Mouse (Mus musculus): ENCODE measurements around the gene Htra1. TPM values are rescaled to one million over a fixed set of nuclear protein-coding genes. Genes with fewer than 3 reads are reported as not detected.

Htra1 gene
- total and polyA plus RNA-seq, 2 experiments from 2014 or later, result 49.4 to 58.7 TPM

DNA sequence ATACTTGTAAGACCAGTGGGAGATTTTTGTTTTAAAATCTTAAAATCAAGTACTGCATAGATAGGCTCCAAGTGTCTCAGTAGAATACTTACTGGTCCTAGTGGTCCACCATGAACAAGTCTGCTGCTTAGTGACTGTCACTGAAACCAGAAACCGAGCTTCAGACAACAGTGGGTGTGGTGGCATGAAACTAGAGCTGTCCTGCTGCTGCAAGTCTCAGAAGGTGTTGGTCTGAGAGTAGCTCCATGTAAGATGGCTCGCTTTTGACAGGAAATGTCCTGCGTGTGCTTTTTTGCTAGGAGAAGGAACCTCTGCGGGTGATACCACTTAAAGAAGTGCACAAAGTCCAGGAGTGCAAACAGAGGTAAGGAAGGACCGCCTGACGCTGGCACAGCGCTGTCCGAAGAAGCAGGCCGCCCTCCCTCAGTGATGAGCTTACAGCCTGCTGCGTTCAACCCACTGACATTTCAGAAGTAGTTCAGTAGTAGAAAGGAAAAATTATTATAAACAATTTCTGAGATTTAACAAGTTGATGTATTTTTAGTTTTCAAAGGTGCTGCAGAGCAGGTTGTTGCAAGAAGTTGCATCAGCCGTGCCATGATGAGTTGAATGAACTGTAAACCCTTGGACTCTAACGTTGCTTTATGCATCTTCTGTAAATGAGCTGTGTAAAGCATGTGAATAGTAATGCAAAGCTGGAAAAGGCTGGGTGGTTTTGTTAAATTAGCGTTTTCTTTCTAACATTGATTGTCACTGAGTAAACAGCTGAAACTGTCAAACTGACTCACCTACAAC, 31.1 kb upstream of the Htra1 start:
- ATAC-seq, result no peak
- no peak for TF ChIP-seq CTCF (IDR thresholded peaks at IDR 0.05; ENCODE audit: low read depth)
- H3K27me3 ChIP-seq (ENCODE audit: insufficient read depth, low read length), result no peaks in the 10 kb centered on the region
- peaks cover 34% of the 10 kb centered on the region for H3K36me3 ChIP-seq (ENCODE audit: insufficient read depth, low read length)
- no peak overlapping the region for H3K4me3 ChIP-seq (ENCODE audit: low read length)
- H3K4me2 ChIP-seq (ENCODE audit: low read depth, low read length), result no peak overlapping the region
- H3K9me3 ChIP-seq (ENCODE audit: low read length), result no peaks in the 10 kb centered on the region
- no peak overlapping the region for H3K27ac ChIP-seq
- H3K9ac ChIP-seq (replicated peaks; ENCODE audit: low read length), result no peak overlapping the region
- 92% methylated on average over 13 of the region's 13 CpGs for WGBS
- no peaks in the 10 kb centered on the region for H3K4me1 ChIP-seq (ENCODE audit: insufficient read depth, low read length)
- DNase-seq (ENCODE audit: low spot score), result no peak

DNA sequence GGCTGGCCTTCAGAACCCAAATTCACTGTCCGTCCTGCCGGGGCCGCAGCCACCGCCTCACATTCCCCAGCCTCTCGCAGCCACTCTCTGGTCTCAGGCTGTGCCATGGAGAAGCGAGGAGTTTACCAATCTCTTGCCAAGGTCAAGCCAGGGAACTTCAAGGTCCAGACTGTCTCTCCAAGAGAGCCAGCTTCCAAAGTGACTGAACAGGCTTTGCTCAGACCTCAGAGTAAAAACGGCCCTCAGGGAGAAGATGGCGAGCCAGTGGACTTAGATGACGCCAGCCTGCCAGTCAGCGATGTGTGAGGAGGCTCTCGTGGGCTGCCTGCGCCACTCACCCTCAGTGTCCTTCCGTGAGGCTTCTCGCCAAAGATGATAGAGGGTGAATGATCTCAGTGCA, 25.1 kb upstream of the Htra1 start:
- ATAC-seq (no peak), DNase-seq (ENCODE audit: low spot score) (no peak)
- WGBS, result 89% methylated on average over 14 of the region's 14 CpGs
- Histone ChIP-seq H3K4me2 (ENCODE audit: low read depth, low read length) (no peak overlapping the region), H3K4me3 (ENCODE audit: low read length) (no peak overlapping the region), H3K9me3 (ENCODE audit: low read length) (no peaks in the 10 kb centered on the region), H3K4me1 (ENCODE audit: insufficient read depth, low read length) (no peaks in the 10 kb centered on the region), H3K27me3 (ENCODE audit: insufficient read depth, low read length) (no peaks in the 10 kb centered on the region), H3K9ac (replicated peaks; ENCODE audit: low read length) (no peak overlapping the region), H3K36me3 (ENCODE audit: insufficient read depth, low read length) (peaks cover 21% of the 10 kb centered on the region; the same call in 1 of the 2 replicates), H3K27ac (no peak overlapping the region)
- no peak for TF ChIP-seq CTCF (IDR thresholded peaks at IDR 0.05; ENCODE audit: low read depth)

DNA sequence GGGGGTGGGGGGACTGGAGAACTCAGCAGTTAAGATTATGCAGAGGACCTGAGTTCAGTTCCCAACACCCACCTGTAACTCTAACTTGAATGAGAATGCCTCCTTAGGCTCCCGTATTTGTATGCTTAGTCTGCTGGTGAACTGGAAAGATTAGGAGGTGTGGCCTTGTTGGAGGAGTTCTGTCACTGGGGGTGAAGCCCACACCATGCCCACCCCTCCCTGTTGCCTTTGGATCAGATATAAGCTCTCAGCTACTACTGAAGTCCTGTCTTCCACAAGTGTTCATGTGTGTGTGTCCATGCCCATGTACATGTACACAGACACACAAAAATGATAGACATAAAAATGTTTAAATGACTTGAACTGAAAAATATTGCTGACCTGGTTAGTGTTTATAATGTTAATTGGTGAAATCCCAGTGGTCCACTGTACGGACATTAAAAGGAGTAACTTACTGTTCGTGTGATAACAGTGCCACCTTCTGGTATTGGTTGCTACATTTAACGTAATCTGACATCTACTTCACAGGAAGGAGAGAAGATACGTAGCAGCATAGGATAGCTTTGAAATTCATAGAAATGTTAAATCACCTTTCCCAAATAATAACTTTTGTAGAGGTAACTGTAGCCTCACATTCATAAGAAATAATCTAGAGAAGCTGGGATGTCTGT, 21.1 kb upstream of the Htra1 start:
- WGBS, result 35% methylated on average over 5 of the region's 5 CpGs
- DNase-seq (ENCODE audit: low spot score) (peak; percentile 88), ATAC-seq (peak; percentile 55; the same call in 1 of the 2 replicates)
- H3K36me3 ChIP-seq (ENCODE audit: insufficient read depth, low read length), result 0 out of 2 replicates have a peak, but pooled peaks cover 9% of the 10 kb centered on the region
- no peak overlapping the region for H3K4me2 ChIP-seq (ENCODE audit: low read depth, low read length)
- H3K4me3 ChIP-seq (ENCODE audit: low read length), result no peak overlapping the region
- no peaks in the 10 kb centered on the region for H3K9me3 ChIP-seq (ENCODE audit: low read length)
- no peak overlapping the region for H3K27ac ChIP-seq
- TF ChIP-seq CTCF (IDR thresholded peaks at IDR 0.05; ENCODE audit: low read depth), result peak; percentile 81
- H3K27me3 ChIP-seq (ENCODE audit: insufficient read depth, low read length), result no peaks in the 10 kb centered on the region
- no peak overlapping the region for H3K9ac ChIP-seq (replicated peaks; ENCODE audit: low read length)
- H3K4me1 ChIP-seq (ENCODE audit: insufficient read depth, low read length), result no peaks in the 10 kb centered on the region

GRCm38 (mm10) chr7:130918260-130918659, 17.7 kb upstream of the Htra1 start:
- Histone ChIP-seq H3K27ac (peak overlapping the region; percentile 5; the same call in 1 of the 2 replicates), H3K4me2 (ENCODE audit: low read depth, low read length) (no peak overlapping the region), H3K27me3 (ENCODE audit: insufficient read depth, low read length) (no peaks in the 10 kb centered on the region), H3K36me3 (ENCODE audit: insufficient read depth, low read length) (no peaks in the 10 kb centered on the region), H3K9me3 (ENCODE audit: low read length) (no peaks in the 10 kb centered on the region), H3K4me1 (ENCODE audit: insufficient read depth, low read length) (no peaks in the 10 kb centered on the region), H3K9ac (replicated peaks; ENCODE audit: low read length) (no peak overlapping the region), H3K4me3 (ENCODE audit: low read length) (no peak overlapping the region)
- 39% methylated on average over 2 of the region's 2 CpGs for WGBS
- DNase-seq (ENCODE audit: low spot score) (peak; percentile 14), ATAC-seq (no peak)
- TF ChIP-seq CTCF (IDR thresholded peaks at IDR 0.05; ENCODE audit: low read depth), result no peak

GRCm38 (mm10) chr7:130922981-130923731, 12.8 kb upstream of the Htra1 start:
- H3K27ac ChIP-seq, result no peak overlapping the region
- DNase-seq (ENCODE audit: low spot score), result peak; percentile 70
- H3K9ac ChIP-seq (replicated peaks; ENCODE audit: low read length), result no peak overlapping the region
- no peak overlapping the region for H3K4me2 ChIP-seq (ENCODE audit: low read depth, low read length)
- H3K27me3 ChIP-seq (ENCODE audit: insufficient read depth, low read length), result no peaks in the 10 kb centered on the region
- no peak for TF ChIP-seq CTCF (IDR thresholded peaks at IDR 0.05; ENCODE audit: low read depth)
- H3K9me3 ChIP-seq (ENCODE audit: low read length), result no peaks in the 10 kb centered on the region
- ATAC-seq, result peak; percentile 67
- no peaks in the 10 kb centered on the region for H3K4me1 ChIP-seq (ENCODE audit: insufficient read depth, low read length)
- 49% methylated on average over 13 of the region's 13 CpGs for WGBS
- H3K4me3 ChIP-seq (ENCODE audit: low read length), result no peak overlapping the region
- no peaks in the 10 kb centered on the region for H3K36me3 ChIP-seq (ENCODE audit: insufficient read depth, low read length)

DNA sequence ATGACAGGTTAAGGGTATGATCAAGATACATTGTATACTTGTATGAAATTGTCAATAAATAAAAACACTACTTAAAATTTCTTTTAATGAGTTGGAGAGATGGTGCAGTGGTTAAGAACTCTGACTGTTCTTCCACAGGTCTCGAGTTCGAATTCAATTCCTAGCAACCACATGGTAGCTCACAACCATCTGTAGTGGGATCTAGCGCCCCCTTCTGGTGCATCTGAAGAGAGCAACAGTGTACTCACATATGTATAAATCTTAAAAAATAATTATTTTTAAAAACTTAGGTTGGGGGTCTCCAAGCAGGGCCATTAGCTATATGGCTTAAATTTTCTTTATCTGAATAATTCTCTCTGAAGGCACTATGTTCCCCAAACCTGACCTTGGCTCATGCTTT, 5.5 kb upstream of the Htra1 start:
- no peak for DNase-seq (ENCODE audit: low spot score)
- 70% methylated on average over 3 of the region's 3 CpGs for WGBS
- no peak overlapping the region for H3K27ac ChIP-seq

More for the DNA sequence above, 5.5 kb upstream of the Htra1 start:
- Histone ChIP-seq H3K9ac (replicated peaks; ENCODE audit: low read length) (no peak overlapping the region), H3K4me2 (ENCODE audit: low read depth, low read length) (no peak overlapping the region), H3K4me1 (ENCODE audit: insufficient read depth, low read length) (peaks cover 5% of the 10 kb centered on the region; the same call in 1 of the 2 replicates), H3K27me3 (ENCODE audit: insufficient read depth, low read length) (peaks cover 18% of the 10 kb centered on the region), H3K9me3 (ENCODE audit: low read length) (no peaks in the 10 kb centered on the region), H3K36me3 (ENCODE audit: insufficient read depth, low read length) (no peaks in the 10 kb centered on the region), H3K4me3 (ENCODE audit: low read length) (no peak overlapping the region)
- no peak for ATAC-seq
- TF ChIP-seq CTCF (IDR thresholded peaks at IDR 0.05; ENCODE audit: low read depth), result no peak

Measured in hindbrain, postnatal 0 days (tissue).